Mouse (Mus musculus) kidney, adult 9 months (tissue): ENCODE data around the gene Tac2.
A peak's percentile ranks its signal among the peaks of the same experiment; 100 is the strongest.
"Not testable (repeated sequence)": the region's sequence is repeated elsewhere in the genome, so short reads cannot be mapped to it uniquely, and the experiment has no call there.

Source experiments
- DNase-seq: peaks from one replicate; pipeline ENCODE4 v3.0.0; 2022

Tac2 gene

GRCm38 (mm10) chr10:127759181-127760110, 35.2 kb downstream of the Tac2 start, which contains the start of the genes Rdh1 and Rdh16f1:
TSS of gene Rdh1 (plus strand) at chr10:127759721.
TSS of gene Rdh16f1 (plus strand) at chr10:127759787.
- DNase-seq = no peak

- DNase-seq = not testable (repeated sequence)
Observed at GRCm38 (mm10) chr10:127762926-127763325, 38.6 kb downstream of the Tac2 start.

- DNase-seq = peak; percentile 83
Observed at GRCm38 (mm10) chr10:127763914-127764680, 39.8 kb downstream of the Tac2 start.

DNA sequence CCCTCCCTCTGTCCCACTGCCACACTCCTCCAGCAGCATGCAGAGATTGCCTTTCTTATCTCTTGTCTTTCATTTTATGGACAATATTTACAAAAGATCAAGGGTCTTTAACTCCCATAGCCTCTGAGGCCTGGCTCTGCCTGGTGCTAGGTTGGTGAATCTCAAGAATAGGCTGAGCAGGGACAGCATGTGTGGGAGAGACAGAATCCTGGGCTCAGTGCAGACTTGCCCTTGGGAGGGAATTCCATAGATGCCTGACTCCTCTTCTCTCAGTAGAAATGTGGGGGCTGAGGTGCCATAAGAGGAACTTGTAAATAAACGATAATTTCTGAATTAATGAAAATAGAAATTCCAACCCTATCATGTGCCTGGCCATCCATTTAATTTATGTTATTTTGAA, 42.3 kb downstream of the Tac2 start:
- DNase-seq = no peak

- no peak for DNase-seq
Observed at GRCm38 (mm10) chr10:127776011-127776410, 51.7 kb downstream of the Tac2 start, which contains the start of gene Rdh9. TSS of gene Rdh9 (plus strand) at chr10:127776386.
